Mouse (Mus musculus): Measurements from ENCODE around the gene Dact2. TPM values are rescaled to one million over a fixed set of nuclear protein-coding genes. Genes with fewer than 3 reads are reported as not detected.

The Dact2 gene
- polyA plus RNA-seq, 1 experiment from 2014 or later: 2.0 TPM

- H3K27ac ChIP-seq (ENCODE audit: low read length): no peak overlapping the region
- no peak for ATAC-seq
- no peaks in the 10 kb centered on the region for H3K36me3 ChIP-seq (ENCODE audit: control insufficient read depth, insufficient read depth, low read length)
- H3K4me2 ChIP-seq (ENCODE audit: low read length): no peak overlapping the region
- 96% methylated on average over 4 of the region's 4 CpGs for WGBS
- H3K4me3 ChIP-seq (ENCODE audit: low read depth, low read length): no peak overlapping the region
- no peaks in the 10 kb centered on the region for H3K4me1 ChIP-seq (ENCODE audit: control insufficient read depth, insufficient read depth, low read length)
- H3K9ac ChIP-seq (ENCODE audit: low read depth, low read length): no peak overlapping the region
- no peaks in the 10 kb centered on the region for H3K27me3 ChIP-seq (ENCODE audit: control insufficient read depth, insufficient read depth, low read depth, low read length)
- H3K9me3 ChIP-seq (replicated peaks; ENCODE audit: control insufficient read depth, low read length, poor library complexity, severe bottlenecking): no peaks in the 10 kb centered on the region
Measured at GRCm38 (mm10) chr17:14184192-14184814, 19.8 kb downstream of the Dact2 start.

DNA sequence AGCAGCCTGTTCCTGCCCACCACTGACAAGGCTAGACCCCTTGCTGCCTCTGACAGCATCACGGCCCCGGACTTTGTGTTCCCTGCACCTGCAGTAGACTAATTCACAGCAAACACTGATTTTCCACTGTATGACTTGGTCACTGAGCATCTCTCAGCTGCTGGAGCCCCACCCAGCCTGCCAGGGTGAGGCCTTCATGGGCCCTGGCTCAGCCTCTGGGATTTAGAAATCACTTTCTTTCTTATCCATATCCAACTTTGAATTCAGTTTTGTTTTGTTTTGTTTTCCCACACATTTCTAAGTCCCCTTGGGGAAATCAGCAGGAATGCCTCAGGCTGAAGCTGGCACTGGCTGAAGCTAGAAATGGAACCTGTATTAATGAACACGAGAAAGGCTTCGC is 20.4 kb downstream of the Dact2 start:
- H3K27ac ChIP-seq (ENCODE audit: low read length): no peak overlapping the region
- no peaks in the 10 kb centered on the region for H3K27me3 ChIP-seq (ENCODE audit: control insufficient read depth, insufficient read depth, low read depth, low read length)
- H3K4me3 ChIP-seq (ENCODE audit: low read depth, low read length): no peak overlapping the region
- H3K9me3 ChIP-seq (replicated peaks; ENCODE audit: control insufficient read depth, low read length, poor library complexity, severe bottlenecking): no peaks in the 10 kb centered on the region
- H3K4me2 ChIP-seq (ENCODE audit: low read length): no peak overlapping the region
- no peak overlapping the region for H3K9ac ChIP-seq (ENCODE audit: low read depth, low read length)
- no peak for ATAC-seq
- no peaks in the 10 kb centered on the region for H3K36me3 ChIP-seq (ENCODE audit: control insufficient read depth, insufficient read depth, low read length)
- no peaks in the 10 kb centered on the region for H3K4me1 ChIP-seq (ENCODE audit: control insufficient read depth, insufficient read depth, low read length)
- WGBS: 88% methylated on average over 4 of the region's 4 CpGs

DNA sequence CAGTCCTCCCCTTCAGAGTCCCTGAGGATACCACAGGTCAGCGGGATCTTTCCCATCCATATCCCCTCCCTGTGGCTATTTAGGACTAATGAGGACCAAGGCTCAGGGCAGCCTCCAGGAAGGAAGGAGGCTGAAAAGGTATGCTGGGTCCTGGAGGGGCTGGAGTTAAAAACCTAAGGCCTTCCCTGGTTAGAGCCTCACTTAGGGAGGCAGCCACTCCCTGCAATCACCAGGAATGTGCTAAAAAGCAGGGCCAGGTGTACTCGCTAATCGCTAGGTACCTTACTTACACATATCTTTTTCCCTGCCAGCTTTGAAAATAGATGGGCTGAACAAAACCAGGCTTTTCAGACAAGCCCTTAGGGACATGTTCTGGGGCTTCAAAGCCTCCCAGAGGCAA is 21.2 kb downstream of the Dact2 start:
- no peak overlapping the region for H3K4me2 ChIP-seq (ENCODE audit: low read length)
- no peak for ATAC-seq
- H3K9ac ChIP-seq (ENCODE audit: low read depth, low read length): no peak overlapping the region
- H3K4me1 ChIP-seq (ENCODE audit: control insufficient read depth, insufficient read depth, low read length): no peaks in the 10 kb centered on the region
- no peaks in the 10 kb centered on the region for H3K27me3 ChIP-seq (ENCODE audit: control insufficient read depth, insufficient read depth, low read depth, low read length)
- H3K36me3 ChIP-seq (ENCODE audit: control insufficient read depth, insufficient read depth, low read length): no peaks in the 10 kb centered on the region
- WGBS: 80% methylated on average over 3 of the region's 3 CpGs
- H3K9me3 ChIP-seq (replicated peaks; ENCODE audit: control insufficient read depth, low read length, poor library complexity, severe bottlenecking): no peaks in the 10 kb centered on the region
- no peak overlapping the region for H3K27ac ChIP-seq (ENCODE audit: low read length)
- no peak overlapping the region for H3K4me3 ChIP-seq (ENCODE audit: low read depth, low read length)

DNA sequence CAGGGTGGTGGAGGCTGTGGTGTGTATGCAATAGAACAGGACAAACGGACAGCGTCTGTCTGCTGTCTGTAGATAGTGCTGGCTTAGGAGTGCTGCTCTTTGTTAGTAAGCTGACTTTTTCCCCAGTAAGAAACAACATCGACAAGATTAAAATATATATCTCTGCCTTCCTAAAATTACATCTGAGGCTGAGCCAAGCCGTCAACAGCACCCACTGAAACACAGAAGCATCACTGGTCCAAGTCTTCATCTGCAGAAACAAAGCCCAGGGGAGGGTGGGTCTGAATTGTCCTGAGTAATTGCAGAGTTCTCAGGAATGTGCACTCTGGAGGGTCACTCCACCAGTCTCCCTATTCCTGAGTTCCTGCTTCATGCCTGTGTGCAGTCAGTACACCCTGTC is 25.2 kb downstream of the Dact2 start:
- Histone ChIP-seq H3K4me1 (ENCODE audit: control insufficient read depth, insufficient read depth, low read length) (no peaks in the 10 kb centered on the region), H3K4me3 (ENCODE audit: low read depth, low read length) (no peak overlapping the region), H3K9me3 (replicated peaks; ENCODE audit: control insufficient read depth, low read length, poor library complexity, severe bottlenecking) (no peaks in the 10 kb centered on the region), H3K9ac (ENCODE audit: low read depth, low read length) (no peak overlapping the region), H3K27me3 (ENCODE audit: control insufficient read depth, insufficient read depth, low read depth, low read length) (no peaks in the 10 kb centered on the region), H3K4me2 (ENCODE audit: low read length) (no peak overlapping the region), H3K36me3 (ENCODE audit: control insufficient read depth, insufficient read depth, low read length) (no peaks in the 10 kb centered on the region), H3K27ac (ENCODE audit: low read length) (no peak overlapping the region)
- 75% methylated on average over 4 of the region's 4 CpGs for WGBS
- ATAC-seq: no peak

DNA sequence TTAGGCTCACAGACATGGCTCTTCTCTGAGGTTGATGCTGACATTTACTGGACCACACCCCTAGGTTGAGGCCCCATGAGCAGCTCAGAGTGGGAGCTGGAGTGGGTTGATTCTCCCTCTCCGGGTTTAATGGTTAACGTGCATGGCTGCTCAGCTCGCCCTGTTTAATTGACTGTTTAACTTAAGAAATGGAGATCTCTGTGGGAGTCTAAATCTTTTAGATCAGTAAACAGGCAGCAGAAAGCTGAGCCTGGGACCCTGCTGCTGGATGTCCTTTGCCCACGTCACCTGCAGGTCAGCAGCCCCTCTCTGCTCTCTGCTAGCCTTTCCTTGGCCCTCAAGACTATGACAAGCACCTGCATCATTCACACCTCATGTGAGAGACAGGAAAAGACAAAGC is 25.6 kb downstream of the Dact2 start:
- WGBS: 28% methylated on average over 4 of the region's 4 CpGs

GRCm38 (mm10) chr17:14178049-14178448 is 26.1 kb downstream of the Dact2 start:
- ATAC-seq: no peak
- H3K27ac ChIP-seq (ENCODE audit: low read length): no peak overlapping the region
- no peaks in the 10 kb centered on the region for H3K27me3 ChIP-seq (ENCODE audit: control insufficient read depth, insufficient read depth, low read depth, low read length)
- no peaks in the 10 kb centered on the region for H3K36me3 ChIP-seq (ENCODE audit: control insufficient read depth, insufficient read depth, low read length)
- WGBS: 61% methylated on average over 5 of the region's 5 CpGs
- no peak overlapping the region for H3K4me2 ChIP-seq (ENCODE audit: low read length)
- H3K9me3 ChIP-seq (replicated peaks; ENCODE audit: control insufficient read depth, low read length, poor library complexity, severe bottlenecking): no peaks in the 10 kb centered on the region
- no peak overlapping the region for H3K9ac ChIP-seq (ENCODE audit: low read depth, low read length)
- no peaks in the 10 kb centered on the region for H3K4me1 ChIP-seq (ENCODE audit: control insufficient read depth, insufficient read depth, low read length)
- no peak overlapping the region for H3K4me3 ChIP-seq (ENCODE audit: low read depth, low read length)

More for the DNA sequence above, 25.6 kb downstream of the Dact2 start:
- no peaks in the 10 kb centered on the region for H3K4me1 ChIP-seq (ENCODE audit: control insufficient read depth, insufficient read depth, low read length)
- no peaks in the 10 kb centered on the region for H3K27me3 ChIP-seq (ENCODE audit: control insufficient read depth, insufficient read depth, low read depth, low read length)
- H3K9me3 ChIP-seq (replicated peaks; ENCODE audit: control insufficient read depth, low read length, poor library complexity, severe bottlenecking): no peaks in the 10 kb centered on the region
- no peak overlapping the region for H3K9ac ChIP-seq (ENCODE audit: low read depth, low read length)
- ATAC-seq: no peak
- no peaks in the 10 kb centered on the region for H3K36me3 ChIP-seq (ENCODE audit: control insufficient read depth, insufficient read depth, low read length)
- H3K4me3 ChIP-seq (ENCODE audit: low read depth, low read length): no peak overlapping the region
- no peak overlapping the region for H3K4me2 ChIP-seq (ENCODE audit: low read length)
- H3K27ac ChIP-seq (ENCODE audit: low read length): no peak overlapping the region

DNA sequence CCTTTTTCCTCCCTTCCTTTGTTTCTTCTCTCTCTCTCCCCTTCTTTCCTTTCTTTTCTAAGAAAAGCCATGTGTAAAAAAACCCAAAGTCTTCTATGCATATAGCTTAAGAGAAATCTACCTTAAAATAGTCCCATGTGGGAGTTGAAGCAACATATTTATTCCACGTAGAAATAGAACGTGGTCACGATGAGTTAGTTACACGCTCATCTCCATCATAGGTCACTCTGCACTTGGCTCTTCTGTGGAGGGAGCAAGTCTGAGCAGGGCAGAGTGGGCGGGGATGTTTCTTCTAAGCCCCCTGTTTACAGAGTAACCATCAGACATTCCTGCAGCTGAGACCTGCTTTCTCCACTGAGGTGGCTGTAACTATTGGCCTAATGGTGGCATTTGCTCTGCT is 27.1 kb downstream of the Dact2 start:
- 85% methylated on average over 5 of the region's 5 CpGs for WGBS
- H3K4me1 ChIP-seq (ENCODE audit: control insufficient read depth, insufficient read depth, low read length): no peaks in the 10 kb centered on the region
- H3K27me3 ChIP-seq (ENCODE audit: control insufficient read depth, insufficient read depth, low read depth, low read length): no peaks in the 10 kb centered on the region
- H3K4me2 ChIP-seq (ENCODE audit: low read length): no peak overlapping the region
- H3K4me3 ChIP-seq (ENCODE audit: low read depth, low read length): no peak overlapping the region
- H3K36me3 ChIP-seq (ENCODE audit: control insufficient read depth, insufficient read depth, low read length): no peaks in the 10 kb centered on the region
- no peak overlapping the region for H3K9ac ChIP-seq (ENCODE audit: low read depth, low read length)
- H3K9me3 ChIP-seq (replicated peaks; ENCODE audit: control insufficient read depth, low read length, poor library complexity, severe bottlenecking): no peaks in the 10 kb centered on the region
- no peak for ATAC-seq
- H3K27ac ChIP-seq (ENCODE audit: low read length): no peak overlapping the region

- Histone ChIP-seq H3K36me3 (ENCODE audit: control insufficient read depth, insufficient read depth, low read length) (no peaks in the 10 kb centered on the region), H3K4me2 (ENCODE audit: low read length) (no peak overlapping the region), H3K9ac (ENCODE audit: low read depth, low read length) (no peak overlapping the region), H3K27ac (ENCODE audit: low read length) (no peak overlapping the region), H3K4me3 (ENCODE audit: low read depth, low read length) (no peak overlapping the region), H3K27me3 (ENCODE audit: control insufficient read depth, insufficient read depth, low read depth, low read length) (no peaks in the 10 kb centered on the region), H3K9me3 (replicated peaks; ENCODE audit: control insufficient read depth, low read length, poor library complexity, severe bottlenecking) (no peaks in the 10 kb centered on the region), H3K4me1 (ENCODE audit: control insufficient read depth, insufficient read depth, low read length) (no peaks in the 10 kb centered on the region)
- WGBS: 86% methylated on average over 5 of the region's 5 CpGs
- ATAC-seq: no peak
Measured at GRCm38 (mm10) chr17:14175704-14176103, 28.4 kb downstream of the Dact2 start.

DNA sequence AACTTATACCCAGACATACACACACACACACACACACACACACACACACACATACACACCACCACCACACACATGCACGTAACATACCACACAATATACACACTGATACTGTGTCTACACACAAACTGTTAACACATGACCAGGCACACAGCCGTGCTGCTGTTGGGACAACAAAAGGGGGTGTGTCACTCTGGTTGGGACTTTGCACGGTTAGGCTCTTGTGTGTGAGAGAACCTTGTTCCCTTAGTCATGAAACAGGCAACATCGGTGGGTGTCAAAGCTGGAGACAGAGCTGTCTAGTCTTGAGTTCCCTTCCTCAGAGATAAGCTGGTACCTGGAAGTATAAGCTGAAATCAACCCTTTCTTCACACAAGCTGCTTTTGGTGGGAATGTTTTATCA is 29.1 kb downstream of the Dact2 start:
- 89% methylated on average over 4 of the region's 4 CpGs for WGBS
- Histone ChIP-seq H3K27me3 (ENCODE audit: control insufficient read depth, insufficient read depth, low read depth, low read length) (no peaks in the 10 kb centered on the region), H3K4me3 (ENCODE audit: low read depth, low read length) (no peak overlapping the region), H3K9me3 (replicated peaks; ENCODE audit: control insufficient read depth, low read length, poor library complexity, severe bottlenecking) (no peaks in the 10 kb centered on the region), H3K27ac (ENCODE audit: low read length) (no peak overlapping the region), H3K36me3 (ENCODE audit: control insufficient read depth, insufficient read depth, low read length) (no peaks in the 10 kb centered on the region), H3K9ac (ENCODE audit: low read depth, low read length) (no peak overlapping the region), H3K4me2 (ENCODE audit: low read length) (no peak overlapping the region), H3K4me1 (ENCODE audit: control insufficient read depth, insufficient read depth, low read length) (no peaks in the 10 kb centered on the region)
- no peak for ATAC-seq
